Mouse (Mus musculus): ENCODE data around the gene Car10.

The Car10 gene

GRCm38 (mm10) chr11:93097941-93098828, at the start of gene Car10:
TSS of gene Car10 (plus strand) at chr11:93098028.
- DNase-seq, result no peak

GRCm38 (mm10) chr11:93065021-93065420, 32.8 kb upstream of the Car10 start:
- no peak for DNase-seq

- no peak for DNase-seq
Observed at GRCm38 (mm10) chr11:93065656-93066181, 32.1 kb upstream of the Car10 start.

GRCm38 (mm10) chr11:93095588-93095987, 2.2 kb upstream of the Car10 start:
- no peak for DNase-seq

GRCm38 (mm10) chr11:93097001-93097400, 827 bp upstream of the Car10 start:
- DNase-seq, result peak; percentile 40

GRCm38 (mm10) chr11:93097431-93097851, 387 bp upstream of the Car10 start:
- no peak for DNase-seq

- no peak for DNase-seq
Observed at GRCm38 (mm10) chr11:93098933-93099381, 1.1 kb downstream of the Car10 start.

- no peak for DNase-seq
Observed at GRCm38 (mm10) chr11:93099431-93100370, 1.9 kb downstream of the Car10 start.

- no peak for DNase-seq
Observed at GRCm38 (mm10) chr11:93100606-93101005, 2.8 kb downstream of the Car10 start.

- no peak for DNase-seq
Observed at GRCm38 (mm10) chr11:93101106-93101505, 3.3 kb downstream of the Car10 start.

GRCm38 (mm10) chr11:93102321-93102720, 4.5 kb downstream of the Car10 start:
- no peak for DNase-seq

GRCm38 (mm10) chr11:93103101-93103815, 5.4 kb downstream of the Car10 start:
- no peak for DNase-seq

- DNase-seq, result no peak
Observed at GRCm38 (mm10) chr11:93109451-93109850, 11.6 kb downstream of the Car10 start.

- no peak for DNase-seq
Observed at GRCm38 (mm10) chr11:93120766-93121415, 23.1 kb downstream of the Car10 start.

- DNase-seq, result no peak
Observed at GRCm38 (mm10) chr11:93123691-93124090, 25.9 kb downstream of the Car10 start.

GRCm38 (mm10) chr11:93126466-93126865, 28.6 kb downstream of the Car10 start:
- no peak for DNase-seq

GRCm38 (mm10) chr11:93128481-93128880, 30.7 kb downstream of the Car10 start:
- no peak for DNase-seq

GRCm38 (mm10) chr11:93137841-93138240, 40.0 kb downstream of the Car10 start:
- no peak for DNase-seq

- DNase-seq, result no peak
Observed at GRCm38 (mm10) chr11:93141727-93142126, 43.9 kb downstream of the Car10 start.

- peak; percentile 50 for DNase-seq
Observed at GRCm38 (mm10) chr11:93144544-93144943, 46.7 kb downstream of the Car10 start.

GRCm38 (mm10) chr11:93154910-93155309, 57.1 kb downstream of the Car10 start:
- DNase-seq, result no peak

- DNase-seq, result no peak
Observed at GRCm38 (mm10) chr11:93172430-93172829, 74.6 kb downstream of the Car10 start.
